Mouse (Mus musculus) ES-E14 (cell line): ENCODE measurements around the gene Ppm1k.

Experiments used
- CHD2 ChIP-seq: IDR thresholded peaks from 2 replicates; pipeline ENCODE4 v1.6.1; 2014; ENCODE audit warnings: mild to moderate bottlenecking, low read depth, low read length, inconsistent platforms
- HCFC1 ChIP-seq: IDR thresholded peaks from 2 replicates; pipeline ENCODE4 v1.6.1; 2012; ENCODE audit warnings: low read length, inconsistent platforms, borderline replicate concordance; ENCODE audit not compliant: insufficient read depth
- ZC3H11A ChIP-seq: IDR thresholded peaks from 2 replicates; pipeline ENCODE4 v1.6.1; 2012; ENCODE audit warnings: low read depth, mild to moderate bottlenecking, inconsistent platforms, low read length, borderline replicate concordance
- ZNF384 ChIP-seq: IDR thresholded peaks from 2 replicates; pipeline ENCODE4 v1.6.1; 2012; ENCODE audit warnings: low read depth, low read length, inconsistent platforms

- TF ChIP-seq CHD2 (no peak), HCFC1 (no peak), ZNF384 (no peak), ZC3H11A (no peak)
Measured at GRCm38 (mm10) chr6:57499209-57499608, 36.1 kb downstream of the Ppm1k start.
